8 mouse cellular contexts compared by ENCODE assay signal in the genomic region with DNA sequence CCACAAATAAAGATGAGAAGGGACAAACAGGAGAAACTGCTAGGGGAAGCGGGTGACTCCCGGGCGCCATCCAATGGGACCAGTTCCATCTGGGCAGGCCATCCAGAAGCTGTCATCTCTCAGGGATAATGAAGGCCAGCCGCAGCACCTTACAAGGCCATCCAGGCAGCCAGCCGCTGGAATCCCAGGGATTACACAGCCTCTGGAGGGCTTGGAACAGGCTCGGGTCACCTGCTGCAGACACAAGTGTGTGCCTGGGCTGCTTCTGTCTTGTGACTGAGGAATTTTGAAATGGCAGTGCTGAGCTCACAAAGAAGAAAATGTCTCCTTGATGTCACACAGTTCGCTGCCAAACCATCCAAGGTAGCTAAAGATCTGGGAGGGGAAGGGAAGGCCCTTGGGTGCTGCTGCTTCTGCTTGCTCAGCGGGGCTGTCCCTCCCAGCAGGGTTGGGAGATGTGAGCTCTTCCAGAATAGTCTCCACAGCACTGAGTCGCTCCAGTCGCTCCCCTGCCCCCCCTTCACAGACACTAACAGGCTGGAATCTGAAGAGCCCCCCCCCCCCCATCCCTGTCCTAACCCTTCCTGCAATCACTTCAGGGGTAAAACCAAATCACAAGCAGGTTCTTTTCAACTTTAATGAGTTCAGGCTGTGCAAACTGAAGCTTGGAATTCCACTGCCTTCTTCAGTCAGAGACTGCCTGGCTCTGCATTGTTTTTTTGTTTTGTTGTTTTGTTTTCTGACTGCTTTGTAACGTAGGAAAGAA. TPM values are rescaled to one million over a fixed set of nuclear protein-coding genes. Genes with fewer than 3 reads are reported as not detected.
DNase-seq lines count a peak whose midpoint lies in the region; ATAC-seq lines count a peak whose summit lies in the region.

No protein-coding gene starts in this region.

- intact Hi-C loops in heart, postnatal 36 days (cut with DNase I), result loop anchor here (1.0 to 2.0 kb wide), 3 partner anchors 19 to 35 kb away; a partner anchor contains a TSS

- no peak for ATAC-seq in CD4-positive, CD25-positive, alpha-beta regulatory T cell, adult 4 months

- peak; percentile 46 for DNase-seq in retina, postnatal 1 day
- DNase-seq in retina, embryonic 14.5 days (ENCODE audit: low spot score), result no peak
- DNase-seq in gastrocnemius, adult 18-20 months (ENCODE audit: low spot score), result peak; percentile 83
- peak; percentile 51 to 65 for DNase-seq in heart, postnatal 36 days
- peak; percentile 61 for DNase-seq in yolk sac, embryonic 10.5 days (ENCODE audit: low spot score)
- no peak for DNase-seq in cerebellum, adult 9-10 months
- DNase-seq in urinary bladder, postnatal 36 days (ENCODE audit: low spot score in 2 of 2), result no peak

RNA-seq across cellular contexts. Expression of a gene that starts 32.6 kb away (rescaled TPM):
- 10 to 100 TPM; 18.8 to 25.4 TPM for total RNA-seq in gastrocnemius, adult 18-20 months (2021)
- total RNA-seq in heart, postnatal 36 days (2021), result 10 to 100 TPM; 22.3 to 36.3 TPM
- polyA plus RNA-seq in CD4-positive, CD25-positive, alpha-beta regulatory T cell, adult 4 months (2017; shearing (Covaris generic)), result 100 to 1,000 TPM; 484 to 510 TPM

Comparison
In these comparisons a context has a peak if more than half of its experiments do, and no peak if none do; other contexts are left out.
1. DNase-seq: peak in retina, postnatal 1 day (single experiment), gastrocnemius, adult 18-20 months (single experiment), heart, postnatal 36 days (2 of 2) and yolk sac, embryonic 10.5 days (single experiment); none in retina, embryonic 14.5 days (single experiment), cerebellum, adult 9-10 months (single experiment) and urinary bladder, postnatal 36 days (0 of 2).